Mouse (Mus musculus): ENCODE measurements around the gene Fam208b.

GRCm38 (mm10) chr13:3534146-3534545 lies 76.8 kb downstream of the Fam208b start:
- TF ChIP-seq POLR2A (IDR thresholded peaks at IDR 0.05; ENCODE audit: insufficient read depth, low read length) = no peak
- TF ChIP-seq CTCF (IDR thresholded peaks at IDR 0.05; ENCODE audit: low read depth, low read length) = no peak

Data from ES-Bruce4 (cell line).